Mouse (Mus musculus): ENCODE measurements around the gene Cfap126.
A peak's percentile ranks its signal among the peaks of the same experiment; 100 is the strongest.

Cfap126 gene

DNA sequence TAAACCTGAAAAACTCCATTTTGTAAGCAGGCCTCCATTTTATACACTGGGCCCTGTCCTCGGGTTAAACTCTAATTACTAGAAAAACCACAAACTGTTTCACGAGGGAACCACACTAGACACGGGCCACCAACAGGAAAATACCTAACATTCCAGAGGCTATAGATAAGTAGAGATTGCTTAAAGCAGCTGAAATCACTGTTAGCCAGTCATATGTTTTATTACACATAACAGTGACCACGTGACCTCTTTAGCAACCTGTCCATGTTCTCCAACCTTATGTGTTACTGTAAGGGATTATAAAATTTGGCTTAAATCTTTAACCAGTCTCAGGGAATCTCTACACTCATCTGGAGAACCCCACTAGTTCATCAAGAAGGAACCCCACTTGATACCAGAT, 19.3 kb upstream of the Cfap126 start:
- DNase-seq (ENCODE audit: low read depth, low spot score) = no peak

DNA sequence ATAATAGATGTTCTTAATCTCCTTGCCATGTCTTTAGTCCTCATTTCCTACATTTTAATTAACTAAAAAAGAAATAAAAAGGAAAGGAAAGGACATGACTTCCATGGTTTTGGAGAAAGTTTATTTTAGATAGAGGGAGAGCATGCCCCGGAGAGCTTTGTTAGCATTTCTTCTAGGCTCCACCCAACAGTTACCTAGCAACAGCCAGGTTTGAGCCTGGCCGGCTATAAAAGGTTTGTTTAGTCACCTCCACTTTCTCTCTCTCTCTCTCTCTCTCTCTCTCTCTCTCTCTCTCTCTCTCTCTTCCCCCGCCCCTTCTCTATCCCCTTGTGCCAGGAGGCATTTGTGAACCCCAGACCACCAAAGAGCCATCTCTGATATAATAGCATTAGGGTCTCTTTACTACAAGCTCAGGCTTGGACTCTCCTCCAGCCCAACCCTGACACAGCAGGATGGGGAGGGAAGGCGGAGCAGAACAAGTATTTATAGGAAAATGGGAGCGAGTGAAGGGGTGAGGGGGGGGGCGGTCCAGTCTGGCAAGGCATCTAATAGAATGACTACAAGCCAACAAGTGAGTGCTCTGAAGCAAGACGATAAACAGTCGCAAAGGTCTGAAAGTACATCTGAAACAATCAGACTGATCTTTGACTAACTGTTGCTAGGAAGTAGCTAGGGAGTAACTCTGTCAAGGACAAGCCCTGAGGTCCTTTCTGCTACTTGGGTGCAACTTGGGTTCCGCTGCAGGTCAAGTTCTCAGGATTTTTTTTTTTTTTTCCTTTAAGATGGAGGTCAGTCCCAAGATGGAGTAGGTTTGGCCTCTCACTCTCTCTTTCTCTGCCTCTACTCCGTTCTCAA, 17.4 kb upstream of the Cfap126 start:
- DNase-seq (ENCODE audit: low read depth, low spot score) = peak; percentile 64

DNA sequence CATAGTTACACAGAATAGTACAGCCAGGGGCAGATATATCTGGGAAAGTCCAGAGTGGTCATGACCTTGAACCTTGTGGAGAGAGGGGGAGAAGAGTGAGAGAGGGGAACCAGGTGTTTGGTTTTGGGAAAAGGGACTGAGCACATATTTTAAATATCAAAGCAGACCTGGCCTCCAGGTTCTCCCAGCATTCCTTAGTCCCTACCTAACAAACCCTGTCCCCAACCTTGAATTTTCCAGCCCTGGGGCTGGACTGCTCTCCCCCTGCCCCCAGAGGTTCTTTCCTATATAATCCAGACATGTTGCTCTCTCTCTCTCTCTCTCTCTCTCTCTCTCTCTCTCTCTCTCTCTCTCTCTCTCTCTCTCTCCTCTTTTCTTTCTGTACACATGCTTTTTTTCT, 16.6 kb upstream of the Cfap126 start:
- no peak for DNase-seq (ENCODE audit: low read depth, low spot score)

DNA sequence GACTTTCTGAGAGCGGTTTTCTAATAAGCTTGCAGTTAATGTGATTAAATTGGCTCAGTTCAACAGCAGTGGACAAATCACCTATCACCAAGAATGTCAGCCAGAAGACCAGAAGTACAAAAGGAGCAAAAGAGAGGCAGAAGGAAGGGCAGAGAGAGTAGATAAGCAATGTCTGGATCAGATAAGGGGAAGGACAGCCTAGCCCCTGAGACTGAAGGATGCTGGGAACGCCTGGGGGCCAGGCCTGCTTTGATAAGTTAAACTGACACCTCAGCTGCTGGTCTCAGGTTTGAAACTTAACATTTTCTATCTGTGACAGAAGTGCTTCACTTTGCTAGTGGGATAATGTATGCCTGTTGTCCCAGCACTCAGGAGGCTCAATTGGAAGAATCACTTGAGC, 16.1 kb upstream of the Cfap126 start:
- DNase-seq (ENCODE audit: low read depth, low spot score) = no peak

DNA sequence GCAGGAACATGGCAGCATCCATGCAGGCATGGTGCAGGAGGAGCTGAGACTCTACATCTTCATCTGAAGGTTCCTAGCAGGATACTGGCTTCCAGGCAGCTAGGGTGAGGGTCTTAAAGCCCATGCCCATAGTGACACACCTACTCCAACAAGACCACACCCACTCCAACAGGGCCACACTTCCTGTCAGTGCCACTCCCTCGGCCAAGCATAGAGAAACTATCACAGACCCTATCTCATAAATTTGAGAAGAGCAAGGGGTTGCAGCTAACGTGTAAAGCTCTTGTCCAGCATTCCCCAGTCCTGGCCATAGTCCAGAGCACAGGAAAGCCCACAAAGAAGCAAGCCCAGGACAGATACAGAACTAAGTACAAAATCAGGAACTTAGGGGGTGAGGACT, 12.7 kb upstream of the Cfap126 start:
- no peak for DNase-seq (ENCODE audit: low read depth, low spot score)

DNA sequence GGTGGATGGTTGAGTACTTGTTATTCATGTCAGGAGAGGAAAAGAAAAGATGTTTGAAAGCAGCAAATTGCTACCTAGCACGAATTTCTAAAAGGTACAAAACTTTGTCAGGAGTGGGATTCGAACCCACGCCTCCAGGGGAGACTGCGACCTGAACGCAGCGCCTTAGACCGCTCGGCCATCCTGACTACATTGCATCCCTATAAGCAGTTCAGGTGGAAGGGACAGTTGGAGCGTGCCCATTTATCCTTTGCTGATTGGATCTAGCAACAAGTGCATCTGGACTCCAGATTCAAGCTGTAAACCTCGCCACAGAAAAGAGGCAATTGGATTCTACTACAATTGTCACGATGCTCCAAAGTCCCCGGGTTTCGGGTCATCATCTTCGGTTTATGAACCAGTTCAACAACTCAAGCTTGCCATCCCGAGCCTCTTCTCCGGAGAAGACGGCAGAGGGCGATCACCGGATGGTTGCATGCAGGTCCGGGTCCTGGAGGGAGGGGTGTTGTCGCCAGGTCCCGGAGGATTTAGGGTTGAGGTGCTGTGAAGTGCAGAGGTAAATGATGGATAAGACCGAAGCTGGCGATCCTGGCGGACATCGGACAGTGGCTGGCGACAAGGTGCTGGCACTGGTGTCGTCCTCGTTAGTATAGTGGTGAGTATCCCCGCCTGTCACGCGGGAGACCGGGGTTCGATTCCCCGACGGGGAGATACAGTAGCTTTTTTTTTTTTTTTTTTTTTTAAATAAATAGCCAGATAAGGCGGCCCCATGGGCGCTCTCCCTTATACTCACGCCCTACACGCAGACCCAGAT, 11.8 kb upstream of the Cfap126 start:
- peak; percentile 82 for DNase-seq (ENCODE audit: low read depth, low spot score)

DNA sequence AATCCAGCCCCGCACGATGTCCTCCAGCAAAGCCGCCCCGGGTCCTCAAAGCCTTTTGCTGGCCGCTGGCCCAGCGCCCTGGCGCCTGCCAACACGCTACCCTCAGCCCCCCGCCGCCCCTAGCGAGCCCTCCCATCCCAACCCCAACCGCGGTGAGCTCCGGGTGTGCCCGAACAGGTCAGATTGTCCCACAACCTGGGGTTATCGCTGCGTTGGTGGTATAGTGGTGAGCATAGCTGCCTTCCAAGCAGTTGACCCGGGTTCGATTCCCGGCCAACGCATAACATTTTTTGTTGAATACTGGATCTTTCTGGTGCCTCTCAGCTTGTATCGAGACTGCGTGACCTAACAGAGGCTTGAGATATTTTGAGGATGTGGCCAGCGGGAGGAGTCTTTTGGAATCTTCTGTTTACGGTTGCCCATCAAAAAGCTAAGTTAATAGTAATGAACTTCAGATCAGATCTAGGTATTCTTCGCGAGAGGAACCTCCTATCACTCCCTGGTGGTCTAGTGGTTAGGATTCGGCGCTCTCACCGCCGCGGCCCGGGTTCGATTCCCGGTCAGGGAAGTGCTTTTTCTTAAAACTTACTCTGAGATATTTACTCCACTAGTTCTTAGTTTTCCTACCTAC, 11.1 kb upstream of the Cfap126 start:
- DNase-seq (ENCODE audit: low read depth, low spot score) = peak; percentile 94

DNA sequence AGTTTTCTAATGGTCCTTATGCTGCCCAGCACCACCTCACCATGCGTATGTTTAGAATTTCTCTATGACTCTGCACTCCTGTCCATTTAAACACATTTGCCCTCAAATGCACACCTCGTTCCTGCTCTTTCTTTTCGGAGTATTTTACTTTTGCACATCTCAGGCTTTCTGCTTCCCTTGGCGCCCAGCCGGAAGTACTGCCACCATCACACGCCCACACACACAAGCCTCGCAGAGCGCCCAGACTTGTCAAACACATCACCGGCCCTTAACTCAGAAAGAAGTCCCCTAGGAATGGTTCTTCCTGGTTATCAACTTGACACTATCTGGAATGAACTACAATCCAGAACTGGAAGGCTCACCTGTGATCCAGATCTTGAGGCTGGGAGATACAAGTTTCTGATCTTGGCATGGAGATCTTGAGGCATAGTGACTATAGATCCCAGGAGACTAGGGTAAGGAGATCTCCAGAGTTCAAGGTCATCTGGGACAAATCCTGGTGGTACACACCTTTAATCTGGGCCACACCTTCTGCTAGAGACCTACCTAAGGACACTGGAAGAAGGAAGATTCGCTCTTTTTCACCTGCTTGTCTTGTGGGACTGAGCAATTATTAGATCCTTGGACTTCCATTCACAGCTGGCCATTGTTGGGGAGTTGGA, 10.4 kb upstream of the Cfap126 start:
- peak; percentile 83 for DNase-seq (ENCODE audit: low read depth, low spot score)

DNA sequence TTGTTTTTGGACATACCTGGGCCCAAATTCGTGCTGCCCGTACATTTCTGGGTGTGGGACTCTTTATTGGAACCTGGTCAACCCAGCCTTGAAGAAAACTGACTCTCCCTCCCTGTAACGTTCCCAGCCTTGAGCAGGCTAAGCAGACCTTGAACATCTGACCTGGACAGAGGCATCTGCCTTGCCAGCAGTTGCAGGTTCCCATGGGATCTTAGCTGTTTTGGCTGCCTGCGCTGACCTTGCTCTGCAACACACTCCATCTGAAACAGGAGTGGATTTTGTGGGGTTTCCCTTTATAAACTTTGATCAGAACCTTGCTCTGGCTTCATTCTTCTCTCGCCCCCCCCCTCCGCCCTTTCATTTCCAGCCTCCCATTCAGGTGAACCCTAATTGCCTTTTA, 8.5 kb upstream of the Cfap126 start:
- DNase-seq (ENCODE audit: low read depth, low spot score) = no peak

DNA sequence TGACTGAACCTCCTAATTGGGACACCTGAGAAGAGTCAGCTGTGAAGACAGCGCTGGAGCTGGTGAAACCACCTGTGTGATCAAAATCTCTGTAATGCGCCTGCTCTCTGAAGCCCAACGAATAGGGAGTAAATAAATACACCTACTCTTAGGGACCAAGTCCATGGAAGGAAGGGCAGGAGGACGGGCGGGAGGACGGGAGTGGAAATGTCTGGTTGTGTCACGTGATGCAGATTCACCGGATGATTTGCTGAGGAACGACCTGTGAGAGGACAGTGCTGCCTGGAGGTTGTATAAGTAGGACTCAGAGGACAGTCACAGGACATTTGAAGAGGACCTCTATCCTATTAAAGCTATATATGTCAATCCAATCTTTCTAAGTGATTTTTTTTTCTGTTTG, 4.1 kb upstream of the Cfap126 start:
- DNase-seq (ENCODE audit: low read depth, low spot score) = no peak

DNA sequence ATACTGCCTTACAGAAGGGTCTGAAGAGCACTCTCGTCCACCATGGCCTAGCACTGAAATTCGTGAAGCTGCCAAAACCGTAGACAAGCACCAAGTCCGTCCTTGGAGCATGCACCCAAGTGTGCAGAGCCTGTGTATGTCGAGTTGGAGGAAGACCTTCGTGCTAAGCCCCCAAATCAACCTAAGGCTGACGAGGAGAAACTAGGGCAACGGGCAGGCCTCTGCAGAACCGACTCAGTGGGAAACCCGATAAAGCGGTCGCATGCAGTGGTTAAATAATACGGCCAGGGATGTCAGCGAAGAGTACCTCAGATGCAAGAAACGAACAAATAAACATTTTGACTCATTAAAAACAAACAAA, 3.1 kb upstream of the Cfap126 start:
- no peak for DNase-seq (ENCODE audit: low read depth, low spot score)

DNA sequence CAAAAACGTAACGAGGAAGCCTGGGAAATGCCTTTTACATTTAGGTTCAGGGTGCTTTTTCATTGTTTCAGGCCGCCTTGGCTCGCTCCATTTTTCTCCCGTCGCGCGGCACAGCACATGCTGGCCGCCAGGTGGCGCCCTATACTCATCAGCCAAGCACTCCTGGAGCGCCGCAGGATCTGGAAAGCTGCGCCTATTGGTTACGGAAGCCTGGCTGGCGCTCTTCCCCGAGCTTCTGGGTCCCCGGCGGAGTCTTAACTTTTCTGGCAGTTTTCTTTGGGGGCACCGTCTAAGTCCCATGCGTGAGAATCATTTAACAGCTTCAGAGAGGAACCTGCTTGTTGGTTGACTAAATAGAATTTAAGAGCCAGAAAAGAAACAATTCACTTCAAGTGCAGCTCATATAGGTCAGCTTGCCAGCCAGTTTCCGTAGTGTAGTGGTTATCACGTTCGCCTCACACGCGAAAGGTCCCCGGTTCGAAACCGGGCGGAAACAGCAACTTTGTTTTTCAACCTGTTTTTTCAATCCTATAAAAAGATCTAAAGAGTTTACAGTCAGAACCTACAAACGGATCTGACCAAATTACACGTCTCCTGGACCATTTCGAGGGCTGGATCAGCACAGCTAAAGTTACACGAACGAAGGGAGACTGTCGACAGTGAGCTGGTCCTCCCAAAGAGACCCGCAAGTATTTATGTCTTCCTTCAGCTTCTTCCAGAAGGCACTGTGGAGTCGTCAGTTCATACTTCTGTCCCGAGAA, 2.5 kb upstream of the Cfap126 start:
- peak; percentile 95 for DNase-seq (ENCODE audit: low read depth, low spot score)

DNA sequence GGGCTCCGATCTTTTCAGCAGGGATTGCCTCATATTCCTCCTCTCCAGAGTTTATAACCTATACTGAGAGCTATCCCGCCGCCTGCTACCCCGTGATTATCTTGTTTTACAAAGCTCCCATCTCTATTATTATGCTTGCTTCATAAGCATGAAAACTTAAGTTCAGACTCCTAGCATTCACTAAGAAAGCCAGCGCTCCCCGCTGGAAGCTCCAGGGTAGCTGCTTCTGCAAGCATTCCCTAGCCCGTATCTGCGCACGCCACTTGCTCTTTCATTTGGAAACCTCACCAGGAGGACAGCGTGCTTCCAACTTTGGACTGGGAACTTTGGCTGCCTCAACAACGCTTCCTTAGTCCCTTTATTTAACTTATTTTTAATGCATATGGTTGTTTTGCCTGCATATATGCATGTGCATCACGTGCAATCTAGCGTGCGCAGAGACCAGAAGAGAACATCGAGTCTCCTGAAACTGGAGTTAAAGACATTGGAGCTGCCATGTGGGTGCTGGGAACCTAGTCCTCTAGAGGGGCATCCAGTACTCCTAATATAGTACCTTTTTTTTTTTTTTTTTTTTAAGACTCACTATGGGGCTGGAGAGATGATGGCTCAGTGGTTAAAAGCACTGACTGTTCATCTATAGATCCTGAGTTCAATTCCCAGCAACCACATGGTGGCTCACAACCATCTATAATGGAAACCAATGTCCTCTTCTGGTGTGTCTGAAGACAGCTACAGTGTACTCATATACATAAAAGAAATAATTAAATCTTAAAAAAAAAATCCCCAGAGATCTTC, 1.7 kb upstream of the Cfap126 start:
- peak; percentile 67 for DNase-seq (ENCODE audit: low read depth, low spot score)

DNA sequence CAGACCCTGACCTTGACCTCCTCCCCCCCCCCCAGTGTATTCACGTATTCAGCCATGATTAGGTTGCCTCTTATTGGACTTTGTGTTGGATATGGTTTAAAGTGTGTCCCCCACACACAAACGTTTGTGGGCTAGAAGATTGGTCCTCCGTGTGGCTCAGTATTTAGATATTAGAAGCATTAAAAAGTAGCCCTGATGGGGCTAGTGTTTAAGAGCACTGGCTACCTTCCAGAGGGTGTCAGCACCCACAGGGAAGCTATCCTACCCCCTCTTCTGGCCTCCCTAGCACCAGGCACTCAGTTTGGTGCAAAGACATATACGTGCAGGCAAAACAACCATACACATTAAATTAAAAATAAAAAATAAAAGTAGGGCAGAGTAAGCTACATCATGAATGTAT, 732 bp upstream of the Cfap126 start:
- no peak for DNase-seq (ENCODE audit: low read depth, low spot score)

DNA sequence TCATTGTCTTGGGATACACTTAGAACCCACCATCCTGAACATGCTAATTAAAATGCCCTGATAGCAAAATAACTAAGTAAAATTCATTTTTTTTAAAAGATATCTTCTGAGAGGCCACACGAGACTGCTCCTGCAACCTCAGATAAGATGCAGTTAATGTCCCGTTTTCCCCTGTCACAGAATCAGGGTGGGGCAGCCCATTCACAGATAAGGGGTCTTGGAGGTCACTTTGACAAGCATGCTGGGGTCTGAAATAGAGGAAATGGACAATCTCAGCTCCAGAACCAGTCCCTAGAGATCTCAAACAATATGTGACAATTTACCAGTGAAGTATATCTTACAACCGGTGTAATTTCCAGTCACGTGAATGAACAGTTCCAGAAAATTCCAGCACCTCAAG, 2.6 kb downstream of the Cfap126 start:
- no peak for DNase-seq (ENCODE audit: low read depth, low spot score)

DNA sequence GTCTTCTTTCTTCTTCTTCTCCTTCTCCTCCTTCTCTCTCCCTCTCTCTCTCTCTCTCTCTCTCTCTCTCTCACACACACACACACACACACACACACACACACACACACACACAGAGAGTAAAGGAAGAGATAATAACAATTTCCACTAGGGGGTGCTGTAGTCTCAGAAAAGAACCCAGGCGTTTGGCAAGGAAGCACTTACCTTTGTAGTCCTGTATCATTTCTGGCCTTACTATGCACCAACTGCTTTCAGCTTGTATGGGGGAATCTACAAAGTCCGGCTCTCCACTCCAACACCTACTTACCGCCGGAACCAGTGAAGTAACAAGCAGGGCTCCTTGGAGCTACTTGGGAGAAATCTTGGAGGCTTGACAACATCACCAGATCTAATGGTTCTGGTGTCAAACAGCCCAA, 4.6 kb downstream of the Cfap126 start:
- peak; percentile 89 for DNase-seq (ENCODE audit: low read depth, low spot score)

DNA sequence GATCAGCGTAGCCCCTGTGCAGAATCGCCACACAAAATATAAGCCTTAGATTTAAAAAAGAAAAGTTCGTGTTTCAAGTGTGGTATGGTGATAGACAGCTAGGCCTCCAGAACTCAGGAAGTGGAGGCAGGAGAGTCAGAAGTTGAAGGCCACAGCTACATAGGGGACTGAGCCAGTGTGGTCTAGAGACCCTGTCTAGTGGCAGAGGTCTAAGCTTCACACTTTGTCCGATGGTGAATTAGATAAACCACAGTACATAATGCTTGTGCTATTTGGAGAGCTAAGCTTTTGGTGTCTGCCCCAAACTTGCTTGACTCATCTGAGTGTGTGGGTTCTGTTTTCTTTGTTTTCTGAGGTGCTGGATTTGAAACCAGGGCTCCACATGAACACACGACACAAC, 5.3 kb downstream of the Cfap126 start:
- DNase-seq (ENCODE audit: low read depth, low spot score) = no peak

DNA sequence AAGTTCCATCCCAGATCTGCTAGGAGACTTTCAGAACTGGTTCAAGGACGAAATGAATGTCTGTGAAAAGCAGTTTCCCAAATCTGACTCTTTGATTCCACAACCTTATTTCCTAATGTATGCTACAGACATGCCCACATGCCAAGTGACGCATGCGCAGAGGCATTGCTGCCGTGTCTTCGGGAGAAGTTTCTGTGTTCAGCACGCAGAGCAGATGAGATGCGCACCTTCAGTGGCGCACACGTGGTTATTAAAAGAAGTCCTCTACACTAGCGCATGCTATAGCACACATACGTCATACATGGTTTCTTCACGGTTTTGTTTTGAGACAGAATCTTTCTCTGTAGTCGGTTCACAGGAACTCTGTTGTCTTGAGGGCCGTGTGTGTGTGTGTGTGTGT, 5.7 kb downstream of the Cfap126 start:
- DNase-seq (ENCODE audit: low read depth, low spot score) = no peak

DNA sequence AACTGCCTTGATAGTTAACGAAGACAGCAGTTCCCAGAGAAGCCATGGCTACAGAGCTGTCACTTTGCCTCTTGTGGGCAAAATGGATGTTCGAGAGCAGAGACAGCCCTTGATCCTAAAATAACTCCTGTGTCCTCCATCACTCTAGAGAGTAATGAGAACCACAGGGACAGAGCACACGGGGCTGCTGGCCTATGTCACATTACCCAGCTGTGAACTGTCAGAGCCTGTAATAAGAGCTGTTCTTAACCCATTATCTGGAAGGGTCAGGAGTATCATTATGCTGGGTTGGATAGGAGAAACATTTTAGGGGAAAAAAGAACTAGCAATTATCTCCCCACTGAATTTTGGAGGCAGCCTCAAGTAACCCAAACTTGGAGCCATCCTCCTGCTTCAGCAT, 7.2 kb downstream of the Cfap126 start:
- DNase-seq (ENCODE audit: low read depth, low spot score) = no peak

DNA sequence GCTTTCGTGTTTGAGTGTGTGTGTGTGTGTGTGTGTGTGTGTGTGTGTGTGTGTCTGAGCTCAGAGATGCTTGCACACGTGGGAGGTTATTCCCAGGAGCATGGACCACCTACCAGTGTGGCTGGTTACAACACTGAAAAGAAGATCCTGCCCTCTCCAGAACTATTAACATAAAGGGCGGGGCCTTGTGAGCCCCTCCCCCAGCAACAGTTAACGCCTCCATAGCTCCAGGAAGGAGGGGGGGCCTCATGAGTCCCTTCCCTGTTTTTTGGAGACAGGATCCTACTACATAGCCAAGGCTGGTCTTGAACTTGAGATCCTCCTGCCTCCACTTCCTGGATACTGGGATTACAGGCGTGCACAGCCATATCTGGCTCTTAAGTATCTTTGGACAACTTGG, 8.1 kb downstream of the Cfap126 start:
- peak; percentile 84 for DNase-seq (ENCODE audit: low read depth, low spot score)
